Mouse (Mus musculus) brain, embryonic 14.5 days (tissue): ENCODE data around the gene Nrcam. TPM values are rescaled to one million over a fixed set of nuclear protein-coding genes. Genes with fewer than 3 reads are reported as not detected.

Experiments used
- DNase-seq: peaks from one replicate; pipeline ENCODE4 v3.0.0-alpha.2; 2011; ENCODE audit warnings: low read depth
- CTCF ChIP-seq: fragments of 200-500 bp; IDR thresholded peaks from 2 replicates; pipeline ENCODE4 v1.5.1; 2012; ENCODE audit warnings: inconsistent platforms, mild to moderate bottlenecking, moderate library complexity, borderline replicate concordance; ENCODE audit not compliant: insufficient read depth, insufficient read length; ENCODE audit errors: extremely low read depth
- POLR2A ChIP-seq: fragments of 200-500 bp; IDR thresholded peaks from 2 replicates; pipeline ENCODE4 v1.6.1; 2012; ENCODE audit warnings: mild to moderate bottlenecking, inconsistent platforms, borderline replicate concordance; ENCODE audit not compliant: poor library complexity, insufficient read depth, insufficient read length, severe bottlenecking; ENCODE audit errors: extremely low read depth
- polyA plus RNA-seq: library from polyadenylated mRNA; depleted of rRNA; stranded (reverse); fragments of >200 nt; gene quantifications from 2 replicates; pipeline ENCODE4 v1.2.3, GENCODE M21; 2012

Gene Nrcam
- polyA plus RNA-seq, 1 experiment = 89.1 TPM

- TF ChIP-seq POLR2A (no peak), CTCF (no peak)
- DNase-seq = peak; percentile 94
Measured at GRCm38 (mm10) chr12:44403731-44404424, 75.2 kb downstream of the Nrcam start.

DNA sequence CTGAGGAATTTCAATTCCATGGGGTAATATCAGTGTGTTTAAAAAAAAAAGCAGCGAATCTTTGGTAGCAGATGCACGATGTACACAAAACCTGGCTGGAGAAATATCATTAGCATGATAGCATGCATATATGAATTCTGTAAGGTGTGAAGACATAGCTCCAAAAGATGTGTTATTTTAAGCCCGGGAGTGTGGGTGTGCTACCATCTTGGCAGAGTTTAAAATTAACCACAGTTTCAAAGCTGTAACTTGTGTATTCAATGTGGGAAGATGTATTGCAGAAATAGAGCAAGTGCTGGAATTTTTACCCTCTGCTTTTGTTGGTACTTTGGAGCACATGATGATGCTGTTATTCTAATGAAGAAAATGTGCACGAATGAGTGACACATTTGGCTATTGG, 81.1 kb downstream of the Nrcam start:
- TF ChIP-seq CTCF = no peak
- no peak for TF ChIP-seq POLR2A
- peak; percentile 70 for DNase-seq

DNA sequence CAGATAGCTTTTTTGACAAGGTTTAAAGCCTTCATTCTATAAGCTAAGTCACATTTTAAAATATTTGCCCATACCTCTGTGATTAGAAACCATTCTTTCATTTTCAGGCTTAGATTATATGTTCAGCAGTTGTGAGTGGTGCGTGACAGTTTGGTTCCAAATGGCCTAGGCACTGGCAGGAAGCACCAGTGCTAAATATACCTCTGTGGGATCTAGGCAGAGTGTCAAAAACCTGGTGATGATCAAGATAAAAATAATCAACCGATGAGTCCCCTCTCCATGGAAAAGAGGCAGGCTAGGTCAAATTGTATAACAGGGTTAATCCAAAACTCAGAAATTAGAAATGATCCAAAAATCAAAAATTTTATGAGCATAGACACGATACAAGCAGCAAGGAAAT, 82.3 kb downstream of the Nrcam start:
- no peak for TF ChIP-seq CTCF
- no peak for TF ChIP-seq POLR2A
- DNase-seq = no peak

- TF ChIP-seq POLR2A (no peak), CTCF (no peak)
Measured at GRCm38 (mm10) chr12:44422154-44422866, 93.6 kb downstream of the Nrcam start.

DNA sequence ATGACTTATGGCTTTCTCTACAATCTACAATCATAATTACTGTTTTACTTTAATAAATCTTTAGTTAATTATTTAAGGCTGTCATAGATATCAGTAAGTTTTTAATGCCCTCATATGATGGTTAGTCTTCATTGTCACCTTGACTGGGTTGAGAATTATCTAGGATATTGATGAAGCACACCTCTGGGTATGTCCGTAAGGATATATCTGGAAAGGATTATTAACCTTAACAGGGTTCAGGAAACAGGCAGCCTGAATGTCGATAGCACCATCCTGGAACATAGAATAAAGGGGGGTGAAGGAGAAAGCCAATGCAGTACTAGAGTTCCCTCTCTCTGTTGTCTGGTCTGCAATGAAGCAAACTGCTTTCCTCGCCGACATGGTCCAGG, 94.2 kb downstream of the Nrcam start:
- DNase-seq = no peak
- TF ChIP-seq CTCF (no peak), POLR2A (no peak)

More at GRCm38 (mm10) chr12:44422154-44422866, 93.6 kb downstream of the Nrcam start:
- peak; percentile 65 for DNase-seq

DNA sequence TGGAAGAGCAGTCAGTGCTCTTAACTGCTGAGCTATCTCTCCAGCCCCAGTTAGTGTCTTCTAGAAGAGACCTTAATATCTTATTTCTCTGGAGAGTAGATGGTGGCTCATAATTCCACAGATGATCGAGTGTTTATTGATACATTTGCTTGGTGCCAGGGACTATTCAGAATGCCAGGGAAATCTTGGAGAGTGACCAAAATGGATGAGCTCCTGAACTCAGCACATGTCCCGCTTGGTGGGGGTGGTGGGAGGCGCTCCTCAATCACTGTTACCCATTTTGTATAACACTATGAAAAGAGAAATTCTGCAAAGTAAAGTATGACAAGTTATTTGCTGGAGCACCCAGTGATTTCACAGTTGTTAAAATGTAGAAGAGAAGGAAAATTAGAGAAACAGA, 95.3 kb downstream of the Nrcam start:
- TF ChIP-seq CTCF = no peak
- no peak for TF ChIP-seq POLR2A
- DNase-seq = peak; percentile 41

- TF ChIP-seq CTCF = no peak
- no peak for TF ChIP-seq POLR2A
- no peak for DNase-seq
Measured at GRCm38 (mm10) chr12:44425040-44425439, 96.4 kb downstream of the Nrcam start.

DNA sequence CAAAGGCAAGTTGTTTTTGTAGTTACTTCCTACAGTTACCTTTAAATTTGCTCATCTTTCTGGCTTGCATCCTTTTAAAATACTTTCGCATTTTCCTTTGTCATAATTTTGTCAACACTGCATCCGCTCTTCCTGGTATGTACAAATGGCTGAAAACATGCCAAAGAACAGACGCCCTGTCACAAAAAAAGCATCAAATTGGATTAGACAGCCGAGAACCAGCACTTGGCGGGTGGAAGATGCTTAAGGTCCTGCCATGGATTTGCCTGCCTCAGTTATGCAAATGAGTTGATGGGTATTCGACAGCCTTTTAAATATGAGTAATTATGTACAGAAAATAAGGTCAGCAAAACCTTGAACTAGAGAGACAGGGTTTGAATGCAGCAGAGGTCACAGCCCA, 101.7 kb downstream of the Nrcam start:
- TF ChIP-seq CTCF (no peak), POLR2A (no peak)

GRCm38 (mm10) chr12:44430996-44431395, 102.3 kb downstream of the Nrcam start:
- TF ChIP-seq CTCF = no peak
- no peak for TF ChIP-seq POLR2A
- DNase-seq = peak; percentile 82

More for the DNA sequence above, 101.7 kb downstream of the Nrcam start:
- peak; percentile 85 for DNase-seq

- TF ChIP-seq CTCF = no peak
- TF ChIP-seq POLR2A = no peak
- peak; percentile 59 for DNase-seq
Measured at GRCm38 (mm10) chr12:44432727-44433126, 104.0 kb downstream of the Nrcam start.

GRCm38 (mm10) chr12:44437046-44437827, 108.6 kb downstream of the Nrcam start:
- peak; percentile 92 for DNase-seq

GRCm38 (mm10) chr12:44438884-44439283, 110.2 kb downstream of the Nrcam start:
- TF ChIP-seq POLR2A = no peak
- no peak for TF ChIP-seq CTCF

More at GRCm38 (mm10) chr12:44437046-44437827, 108.6 kb downstream of the Nrcam start:
- TF ChIP-seq CTCF (no peak), POLR2A (no peak)

GRCm38 (mm10) chr12:44440230-44440629, 111.5 kb downstream of the Nrcam start:
- TF ChIP-seq POLR2A = no peak
- no peak for TF ChIP-seq CTCF
- DNase-seq = peak; percentile 60

More at GRCm38 (mm10) chr12:44438884-44439283, 110.2 kb downstream of the Nrcam start:
- DNase-seq = peak; percentile 81

DNA sequence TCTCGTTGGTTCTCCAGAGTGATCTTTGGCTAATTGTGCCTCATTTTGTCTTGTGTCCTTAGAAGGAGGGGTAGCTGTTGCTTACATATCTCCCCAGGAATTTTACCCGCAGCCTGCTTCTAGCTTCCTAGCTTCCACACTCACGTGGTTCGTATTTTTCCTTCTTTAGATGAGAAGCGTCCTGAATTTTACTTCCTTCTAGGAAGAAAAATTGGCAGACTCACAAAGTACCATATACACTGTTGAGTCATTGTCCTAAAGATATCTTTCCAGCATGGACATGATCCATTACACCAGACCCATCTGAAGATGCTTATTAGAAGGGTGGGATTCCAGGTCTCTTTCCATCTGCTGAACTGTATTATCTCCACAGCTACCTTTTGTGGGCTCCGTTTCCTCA, 122.2 kb downstream of the Nrcam start:
- TF ChIP-seq CTCF (no peak), POLR2A (no peak)
- no peak for DNase-seq

DNA sequence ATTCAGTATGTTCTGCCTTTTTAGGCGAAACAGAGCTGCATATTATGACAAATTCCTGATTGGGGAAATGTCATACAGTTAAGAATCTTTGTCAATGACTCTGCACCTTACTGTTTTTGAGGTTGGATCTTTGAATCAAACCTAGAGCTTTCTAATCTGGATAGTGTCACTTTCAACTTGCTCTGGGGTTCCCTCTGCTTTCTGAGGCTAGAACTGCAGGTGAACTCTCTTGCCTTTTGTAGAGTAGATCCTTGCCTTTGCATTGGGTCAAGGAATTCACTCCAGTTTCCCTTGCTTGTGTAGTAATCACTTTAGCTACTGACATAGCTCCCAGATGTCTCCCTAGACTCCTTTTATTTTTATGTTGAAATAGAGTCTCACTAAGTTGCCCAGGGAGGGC, 123.1 kb downstream of the Nrcam start:
- TF ChIP-seq CTCF = no peak
- no peak for TF ChIP-seq POLR2A

More for the DNA sequence above, 123.1 kb downstream of the Nrcam start:
- no peak for DNase-seq
